Mouse (Mus musculus) right cerebral cortex, postnatal 36 days (tissue): Measurements from ENCODE around the gene Olfr889.
"Not testable (repeated sequence)": the region's sequence is repeated elsewhere in the genome, so short reads cannot be mapped to it uniquely, and the experiment has no call there.

Experiments
- DNase-seq, 2 experiments: peaks; one replicate each; pipeline ENCODE4 v3.0.0; 2022; ENCODE audit warnings: low spot score in 2 of 2, mixed read lengths in 1 of 2

Olfr889 gene

GRCm38 (mm10) chr9:38114898-38115297, at the start of gene Olfr889:
TSS of gene Olfr889 (plus strand) at chr9:38115198.
- DNase-seq = no peak

- no peak for DNase-seq
Measured at GRCm38 (mm10) chr9:38083772-38084171, 31.2 kb upstream of the Olfr889 start, which contains the start of gene Olfr887. TSS of gene Olfr887 (plus strand) at chr9:38084072.

- DNase-seq = no peak
Measured at GRCm38 (mm10) chr9:38107828-38108227, 7.2 kb upstream of the Olfr889 start, which contains the start of gene Olfr888. TSS of gene Olfr888 (plus strand) at chr9:38108128.

DNA sequence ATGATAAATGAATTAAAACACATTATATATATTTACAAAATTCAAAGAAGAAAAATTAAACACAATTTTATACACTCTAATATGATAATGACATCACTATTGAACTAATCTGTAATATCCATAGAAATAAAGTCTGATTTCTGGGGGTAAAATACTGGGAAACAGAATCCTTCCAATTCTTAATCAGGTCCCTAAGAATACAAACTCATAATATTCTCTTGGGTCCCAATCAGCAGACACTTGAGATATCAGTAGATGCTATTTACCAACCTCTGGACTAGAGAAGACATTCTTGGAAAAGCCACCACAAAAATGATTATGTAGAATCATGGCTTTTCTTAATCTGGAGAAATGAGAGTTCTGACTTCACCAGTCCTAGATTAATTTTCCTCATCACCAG, 27.2 kb downstream of the Olfr889 start, which contains the start of gene Olfr890:
Olfr890 (plus strand) TSS at position 301 of the 400 bp plus-strand sequence.
- no peak for DNase-seq

DNA sequence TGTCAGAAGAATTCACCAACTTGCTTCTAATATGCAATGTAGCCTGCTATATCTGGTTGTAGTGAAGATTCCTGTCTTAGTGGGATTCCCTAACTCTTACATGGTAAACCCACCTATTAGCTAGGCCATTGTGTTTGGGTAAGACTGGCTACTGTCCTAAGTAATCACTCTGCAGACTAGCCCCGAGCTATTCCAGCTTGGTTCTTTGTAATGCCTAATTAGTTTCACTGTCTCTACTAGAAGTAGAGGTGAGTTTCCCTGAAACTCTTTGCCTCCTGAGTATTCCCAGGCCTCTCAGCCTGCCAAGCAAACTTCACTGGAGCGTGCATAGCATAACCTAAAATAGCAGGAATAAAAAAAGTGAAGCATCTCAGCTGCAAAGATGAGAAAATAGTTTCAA, 53.3 kb downstream of the Olfr889 start:
- DNase-seq = not testable (repeated sequence)
